Mouse (Mus musculus) kidney, embryonic 15.5 days (tissue): ENCODE measurements around the gene Ucp1. TPM values are rescaled to one million over a fixed set of nuclear protein-coding genes. Genes with fewer than 3 reads are reported as not detected.

Experiments used
- ATAC-seq: fragments of 200-750 bp; cut with Nextera tagmentation; replicated peaks from 2 replicates; pipeline ENCODE4 v1.8.0; 2017; ENCODE audit warnings: moderate TSS enrichment; ENCODE audit not compliant: low FRiP score
- H3K27ac ChIP-seq: fragments of 300-500 bp; sonication (generic); 2 replicates; pipeline ENCODE4 v1.5.1; 2015; ENCODE audit warnings: mild to moderate bottlenecking, inconsistent platforms
- H3K27me3 ChIP-seq: fragments of 300-500 bp; sonication (generic); 2 replicates; pipeline ENCODE4 v1.6.1; 2015; ENCODE audit warnings: inconsistent platforms
- H3K36me3 ChIP-seq: fragments of 300-500 bp; sonication (generic); 2 replicates; pipeline ENCODE4 v1.6.1; 2015; ENCODE audit warnings: inconsistent platforms
- H3K4me1 ChIP-seq: fragments of 300-500 bp; sonication (generic); 2 replicates; pipeline ENCODE4 v1.6.1; 2015; ENCODE audit warnings: inconsistent platforms
- H3K4me2 ChIP-seq: fragments of 300-500 bp; sonication (generic); 2 replicates; pipeline ENCODE4 v1.6.1; 2015; ENCODE audit warnings: moderate library complexity, mild to moderate bottlenecking, inconsistent platforms
- H3K4me3 ChIP-seq: fragments of 300-500 bp; sonication (generic); replicated peaks from 2 replicates; pipeline ENCODE4 v1.5.1; 2015; ENCODE audit warnings: mild to moderate bottlenecking, inconsistent platforms
- H3K9ac ChIP-seq: fragments of 300-500 bp; sonication (generic); 2 replicates; pipeline ENCODE4 v1.6.1; 2015; ENCODE audit warnings: mild to moderate bottlenecking, inconsistent platforms
- H3K9me3 ChIP-seq: fragments of 300-500 bp; sonication (generic); replicated peaks from 2 replicates; pipeline ENCODE4 v1.6.1; 2016; ENCODE audit warnings: inconsistent platforms
- WGBS: fragments of 180-500 bp; shearing (Covaris S2); methylation state at CpG from one replicate; pipeline ENCODE4 v1.1.7; 2015; ENCODE audit warnings: mixed read lengths; 5-methylcytosine and 5-hydroxymethylcytosine counted together
- polyA plus RNA-seq: library from polyadenylated mRNA; unstranded; fragments of >200 nt; fragmentation: Nextera tagmentation; extraction: Ambion mirVana; gene quantifications from 2 replicates; pipeline ENCODE4 v1.2.1, GENCODE M21; 2015

The Ucp1 gene
- polyA plus RNA-seq = not detected in 2 replicates

DNA sequence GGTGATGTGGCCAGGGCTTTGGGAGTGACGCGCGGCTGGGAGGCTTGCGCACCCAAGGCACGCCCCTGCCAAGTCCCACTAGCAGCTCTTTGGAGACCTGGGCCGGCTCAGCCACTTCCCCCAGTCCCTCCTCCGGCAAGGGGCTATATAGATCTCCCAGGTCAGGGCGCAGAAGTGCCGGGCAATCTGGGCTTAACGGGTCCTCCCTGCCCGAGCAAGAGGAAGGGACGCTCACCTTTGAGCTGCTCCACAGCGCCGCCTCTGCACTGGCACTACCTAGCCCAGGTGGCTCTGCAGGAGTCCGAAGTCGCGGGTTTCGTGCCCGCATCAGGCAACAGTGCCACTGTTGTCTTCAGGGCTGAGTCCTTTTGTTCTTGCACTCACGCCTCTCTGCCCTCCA is at the start of gene Ucp1:
Gene Ucp1 (plus strand): TSS at position 177 of the 400 bp plus-strand sequence.
- H3K9me3 ChIP-seq = no peaks in the 10 kb centered on the region
- H3K27me3 ChIP-seq = peaks cover 23% of the 10 kb centered on the region
- no peak within 1 kb of the TSS for H3K27ac ChIP-seq
- H3K36me3 ChIP-seq = no peaks in the 10 kb centered on the region
- H3K4me3 ChIP-seq = peak within 1 kb of the TSS; percentile 37
- H3K9ac ChIP-seq = no peak within 1 kb of the TSS
- ATAC-seq = no peak; the same call in 1 of the 2 replicates
- H3K4me1 ChIP-seq = peaks cover 9% of the 10 kb centered on the region
- 2% methylated on average over 20 of the region's 20 CpGs for WGBS
- peak within 1 kb of the TSS; percentile 61 for H3K4me2 ChIP-seq

DNA sequence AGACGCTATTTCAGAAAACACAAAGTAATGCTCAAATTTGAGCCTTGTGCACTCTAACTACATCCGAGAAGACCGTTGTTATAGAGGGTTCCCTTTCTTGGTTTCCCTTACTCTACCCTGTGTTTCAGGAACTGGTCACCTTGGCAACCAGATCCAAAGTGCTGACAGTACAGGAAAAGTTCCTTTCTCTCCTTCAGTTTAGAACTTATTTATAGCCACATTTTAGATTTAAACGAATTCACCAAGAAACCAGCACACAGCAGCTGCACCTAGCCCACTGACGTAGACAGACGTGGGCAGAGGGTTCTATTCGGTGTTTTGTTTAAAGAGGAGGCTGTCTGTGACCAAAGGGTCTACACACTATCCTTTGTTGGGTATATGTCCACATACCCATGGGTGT is 46.0 kb upstream of the Ucp1 start:
- H3K4me3 ChIP-seq = no peak overlapping the region
- H3K4me1 ChIP-seq = peaks cover 4% of the 10 kb centered on the region; the same call in 1 of the 2 replicates
- no peak for ATAC-seq
- no peaks in the 10 kb centered on the region; the same call in 1 of the 2 replicates for H3K36me3 ChIP-seq
- H3K4me2 ChIP-seq = no peak overlapping the region
- no peaks in the 10 kb centered on the region for H3K27me3 ChIP-seq
- no peak overlapping the region for H3K27ac ChIP-seq
- 90% methylated on average over 7 of the region's 7 CpGs for WGBS
- no peaks in the 10 kb centered on the region for H3K9me3 ChIP-seq
- no peak overlapping the region for H3K9ac ChIP-seq

DNA sequence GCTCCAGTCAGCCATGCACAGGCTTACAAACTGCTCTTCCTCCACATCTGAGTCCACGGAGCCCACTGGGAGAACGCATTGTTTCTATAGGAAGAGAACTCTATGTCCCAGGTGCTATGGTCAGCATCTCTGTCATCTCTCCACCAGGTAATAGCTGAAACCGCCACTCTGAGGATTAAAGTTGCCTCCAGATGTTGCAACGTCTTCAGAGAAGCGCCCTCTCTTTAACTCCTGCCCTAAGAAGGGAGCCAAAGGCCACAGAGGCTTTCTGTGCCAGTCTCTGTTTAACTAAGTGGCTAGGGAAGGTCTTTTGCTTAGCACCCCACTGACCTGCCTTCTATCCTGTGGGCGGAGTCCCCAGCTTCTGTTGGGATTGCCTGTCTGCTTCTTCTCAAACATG is 39.3 kb upstream of the Ucp1 start:
- H3K9me3 ChIP-seq = no peaks in the 10 kb centered on the region
- WGBS = 78% methylated on average over 6 of the region's 6 CpGs
- no peak overlapping the region for H3K4me3 ChIP-seq
- no peak for ATAC-seq
- no peak overlapping the region for H3K4me2 ChIP-seq
- H3K27ac ChIP-seq = peak overlapping the region; percentile 75
- no peaks in the 10 kb centered on the region for H3K27me3 ChIP-seq
- H3K4me1 ChIP-seq = peaks cover 10% of the 10 kb centered on the region; the same call in 1 of the 2 replicates
- no peak overlapping the region for H3K9ac ChIP-seq
- no peaks in the 10 kb centered on the region; the same call in 1 of the 2 replicates for H3K36me3 ChIP-seq

DNA sequence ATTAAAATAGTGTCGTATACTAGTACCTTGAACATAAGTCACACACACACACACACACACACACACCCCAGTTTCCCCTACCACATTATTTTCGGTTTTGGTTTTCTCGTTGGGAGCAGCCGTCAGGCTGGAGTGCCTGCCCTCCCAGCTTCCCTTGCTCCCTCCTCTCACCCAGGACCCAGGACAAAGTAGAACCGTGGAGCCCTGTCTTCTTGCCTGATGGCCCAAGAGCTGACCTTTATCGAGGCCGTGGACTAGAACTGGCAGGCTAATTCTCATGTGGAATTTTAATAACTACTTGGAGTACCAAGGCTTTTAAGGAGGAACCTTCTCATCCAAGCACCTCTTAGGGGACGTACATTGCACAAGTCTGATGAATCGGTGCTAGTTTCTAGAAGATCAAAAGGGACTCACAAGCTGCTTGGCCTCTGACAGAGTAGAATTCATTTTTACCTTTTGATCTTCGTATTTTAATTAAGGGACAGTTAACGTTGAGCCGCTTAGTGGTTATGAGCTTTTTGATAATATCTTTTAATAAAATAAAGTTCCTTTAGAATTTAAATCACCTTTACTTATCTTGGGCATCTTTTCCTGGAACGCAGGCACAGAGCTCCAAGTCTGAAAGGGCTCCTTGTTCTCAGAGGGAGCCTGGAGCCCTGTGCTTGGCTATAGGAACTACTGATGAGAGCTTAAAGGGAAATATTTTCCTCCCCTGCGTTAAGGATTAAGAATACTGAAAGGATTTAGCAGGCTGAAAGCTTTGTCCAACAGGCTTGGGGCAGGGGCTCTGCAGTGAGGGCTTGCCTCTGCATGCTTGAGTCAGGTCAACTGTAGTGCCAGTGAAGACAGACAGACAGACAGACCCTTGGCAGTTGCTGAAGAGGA is 38.5 kb upstream of the Ucp1 start:
- Histone ChIP-seq H3K9ac (no peak overlapping the region), H3K27ac (peak overlapping the region; percentile 75)
- peak; percentile 66 for ATAC-seq

DNA sequence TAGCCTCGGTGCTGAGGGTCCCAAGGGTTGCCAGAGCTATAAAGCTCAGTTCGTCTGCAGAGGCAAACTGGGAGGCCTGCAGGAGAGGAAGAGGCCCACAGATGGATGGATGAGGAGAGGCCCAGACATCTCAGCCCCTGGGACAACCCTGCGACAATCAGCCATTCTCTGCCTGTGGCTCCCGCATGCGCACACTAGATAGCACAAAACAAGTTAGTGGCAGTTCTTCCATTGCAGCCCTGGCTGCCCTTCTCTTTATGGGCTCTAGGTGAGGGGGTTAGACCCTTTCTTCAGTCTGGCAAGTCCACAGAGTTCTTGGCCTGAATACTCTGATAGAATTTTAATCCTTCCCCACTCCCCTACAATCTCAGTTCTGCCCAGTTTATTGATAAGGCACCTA is 37.4 kb upstream of the Ucp1 start:
- H3K4me1 ChIP-seq = peaks cover 10% of the 10 kb centered on the region; the same call in 1 of the 2 replicates
- no peaks in the 10 kb centered on the region for H3K27me3 ChIP-seq
- no peaks in the 10 kb centered on the region for H3K9me3 ChIP-seq
- WGBS = 83% methylated on average over 5 of the region's 5 CpGs
- H3K36me3 ChIP-seq = peaks cover 2% of the 10 kb centered on the region; the same call in 1 of the 2 replicates
- no peak overlapping the region for H3K9ac ChIP-seq
- H3K4me3 ChIP-seq = no peak overlapping the region
- peak overlapping the region; percentile 65 for H3K27ac ChIP-seq
- H3K4me2 ChIP-seq = no peak overlapping the region
- ATAC-seq = no peak

More for the DNA sequence above, 38.5 kb upstream of the Ucp1 start:
- no peaks in the 10 kb centered on the region for H3K27me3 ChIP-seq
- H3K4me2 ChIP-seq = no peak overlapping the region
- H3K36me3 ChIP-seq = peaks cover 2% of the 10 kb centered on the region; the same call in 1 of the 2 replicates
- WGBS = 71% methylated on average over 14 of the region's 14 CpGs
- no peak overlapping the region for H3K4me3 ChIP-seq
- peaks cover 10% of the 10 kb centered on the region; the same call in 1 of the 2 replicates for H3K4me1 ChIP-seq
- H3K9me3 ChIP-seq = no peaks in the 10 kb centered on the region

DNA sequence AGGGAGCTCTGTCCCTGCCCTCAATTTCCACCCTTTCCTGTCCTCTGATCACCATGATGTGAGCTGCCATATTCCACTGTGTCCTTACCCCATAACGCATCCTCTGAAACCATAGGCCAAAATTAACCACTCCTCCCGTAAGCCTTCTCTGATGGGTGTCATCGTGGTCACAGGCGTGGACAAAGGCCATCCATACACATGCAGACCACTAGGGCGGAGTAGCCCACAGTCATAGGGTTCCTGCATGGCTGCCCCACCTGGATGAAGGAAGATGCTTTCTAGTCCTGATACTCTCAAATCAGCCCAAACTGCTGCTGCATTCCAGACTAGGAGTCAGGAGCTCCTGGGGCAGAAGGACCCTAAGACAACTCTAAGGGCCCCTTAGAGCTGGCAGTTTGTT is 32.5 kb upstream of the Ucp1 start:
- peaks cover 2% of the 10 kb centered on the region; the same call in 1 of the 2 replicates for H3K36me3 ChIP-seq
- no peak overlapping the region for H3K4me2 ChIP-seq
- no peak overlapping the region for H3K4me3 ChIP-seq
- H3K4me1 ChIP-seq = peaks cover under 1% of the 10 kb centered on the region; the same call in 1 of the 2 replicates
- no peak overlapping the region for H3K9ac ChIP-seq
- no peak overlapping the region for H3K27ac ChIP-seq
- H3K27me3 ChIP-seq = no peaks in the 10 kb centered on the region
- H3K9me3 ChIP-seq = no peaks in the 10 kb centered on the region
- WGBS = 94% methylated on average over 5 of the region's 5 CpGs
- ATAC-seq = no peak

DNA sequence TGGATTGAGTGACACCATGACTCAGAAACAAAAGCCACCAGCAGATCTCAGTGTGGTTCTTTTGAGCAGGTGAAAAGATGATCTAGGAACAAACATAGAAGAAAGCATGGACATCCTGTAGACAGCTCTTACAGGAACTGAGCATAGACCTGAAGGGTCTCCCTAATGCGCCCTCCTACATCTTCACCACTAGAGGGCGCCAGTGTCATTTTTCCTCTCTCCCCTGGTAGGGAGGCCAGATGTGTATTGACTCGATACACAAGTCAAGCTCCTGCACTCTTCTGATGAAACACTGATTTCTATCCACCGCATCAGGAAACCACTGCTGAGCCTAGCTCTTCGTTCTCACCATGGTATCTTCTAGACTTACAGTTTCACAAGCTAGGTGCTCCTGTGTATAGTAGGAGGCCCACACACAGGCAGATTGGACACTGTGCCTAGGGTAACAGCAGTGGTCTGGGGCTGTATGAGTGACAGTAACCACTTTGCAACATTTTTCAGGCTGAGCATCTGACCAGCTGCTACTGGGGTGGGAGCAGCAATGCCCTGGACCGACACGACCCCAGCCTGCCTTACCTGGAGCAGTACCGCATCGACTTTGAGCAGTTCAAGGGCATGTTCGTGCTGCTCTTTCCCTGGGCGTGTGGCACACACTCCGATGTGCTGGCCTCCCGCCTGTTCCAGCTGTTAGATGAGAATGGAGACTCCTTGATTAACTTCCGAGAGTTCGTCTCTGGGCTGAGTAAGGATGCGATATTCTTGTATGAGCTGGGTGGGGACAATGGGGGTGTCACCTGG is 29.5 kb upstream of the Ucp1 start:
- no peaks in the 10 kb centered on the region for H3K27me3 ChIP-seq

DNA sequence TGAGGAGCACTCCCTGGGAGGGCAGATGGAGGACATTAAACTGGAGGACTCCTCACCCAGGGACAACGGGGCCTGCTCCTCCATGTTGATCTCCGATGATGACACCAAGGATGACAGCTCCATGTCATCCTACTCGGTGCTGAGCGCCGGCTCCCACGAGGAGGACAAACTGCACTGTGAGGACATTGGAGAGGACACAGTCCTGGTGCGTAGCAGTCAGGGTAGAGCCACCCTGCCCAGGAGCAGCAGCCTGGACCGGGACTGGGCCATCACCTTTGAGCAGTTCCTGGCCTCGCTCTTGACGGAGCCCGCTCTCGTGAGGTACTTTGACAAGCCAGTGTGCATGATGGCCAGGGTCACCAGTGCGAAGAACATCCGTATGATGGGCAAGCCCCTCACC is 19.0 kb upstream of the Ucp1 start:
- Histone ChIP-seq H3K9ac (no peak overlapping the region), H3K27me3 (no peaks in the 10 kb centered on the region), H3K4me3 (no peak overlapping the region), H3K4me2 (no peak overlapping the region), H3K4me1 (0 out of 2 replicates have a peak, but pooled peaks cover 2% of the 10 kb centered on the region), H3K27ac (no peak overlapping the region), H3K36me3 (peaks cover 2% of the 10 kb centered on the region; the same call in 1 of the 2 replicates), H3K9me3 (no peaks in the 10 kb centered on the region)
- ATAC-seq = no peak
- 94% methylated on average over 14 of the region's 14 CpGs for WGBS

More for the DNA sequence above, 29.5 kb upstream of the Ucp1 start:
- Histone ChIP-seq H3K9ac (no peak overlapping the region), H3K36me3 (peaks cover 2% of the 10 kb centered on the region; the same call in 1 of the 2 replicates), H3K9me3 (no peaks in the 10 kb centered on the region), H3K4me1 (no peaks in the 10 kb centered on the region), H3K27ac (no peak overlapping the region), H3K4me3 (no peak overlapping the region), H3K4me2 (no peak overlapping the region)
- peak; percentile 91 for ATAC-seq
- 73% methylated on average over 16 of the region's 16 CpGs for WGBS

DNA sequence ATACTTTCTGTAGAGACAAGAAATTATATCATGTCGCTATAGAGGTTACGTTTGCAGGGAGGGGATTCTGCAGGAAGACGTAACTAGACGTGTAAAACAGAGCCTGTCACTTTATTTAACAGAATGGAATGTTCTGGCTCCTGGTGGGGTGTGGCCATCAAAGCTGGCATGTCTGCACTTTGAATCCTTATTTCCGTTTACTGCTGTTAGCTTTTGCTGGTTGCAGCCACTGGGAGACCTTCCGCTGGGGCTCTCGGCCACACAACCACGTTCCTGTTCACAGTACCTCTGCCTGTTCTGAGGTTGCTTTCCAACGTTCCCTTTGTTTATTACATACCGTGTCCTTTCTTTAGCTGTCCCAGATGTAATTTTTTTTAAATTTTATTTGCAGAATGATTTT is 17.7 kb upstream of the Ucp1 start:
- no peaks in the 10 kb centered on the region; the same call in 1 of the 2 replicates for H3K36me3 ChIP-seq
- ATAC-seq = no peak
- WGBS = 76% methylated on average over 10 of the region's 10 CpGs
- no peak overlapping the region for H3K4me2 ChIP-seq
- H3K4me3 ChIP-seq = no peak overlapping the region
- H3K27ac ChIP-seq = no peak overlapping the region
- no peaks in the 10 kb centered on the region for H3K9me3 ChIP-seq
- H3K9ac ChIP-seq = no peak overlapping the region
- H3K4me1 ChIP-seq = 0 out of 2 replicates have a peak, but pooled peaks cover 2% of the 10 kb centered on the region
- H3K27me3 ChIP-seq = no peaks in the 10 kb centered on the region

DNA sequence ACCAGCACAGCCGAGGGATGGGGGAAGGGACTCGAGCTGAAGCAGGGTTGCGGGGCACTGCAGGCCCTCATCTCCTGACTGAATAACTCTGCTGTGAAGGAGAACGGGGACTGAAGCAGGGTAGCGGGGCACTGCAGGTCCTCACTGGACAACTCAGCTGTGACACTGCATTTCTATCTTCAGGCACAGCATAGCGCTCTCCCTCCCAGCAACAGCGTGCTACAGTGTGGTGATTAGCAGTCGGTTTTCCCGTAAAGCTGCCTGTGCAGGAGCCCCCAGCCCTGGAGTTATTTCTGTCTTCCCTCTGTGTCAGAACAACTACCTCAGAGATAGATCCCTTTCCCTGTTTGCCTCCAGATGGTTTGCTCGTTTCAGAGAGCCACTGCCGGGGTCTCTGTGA is 15.7 kb upstream of the Ucp1 start:
- Histone ChIP-seq H3K4me3 (no peak overlapping the region), H3K4me2 (no peak overlapping the region), H3K27ac (no peak overlapping the region), H3K4me1 (0 out of 2 replicates have a peak, but pooled peaks cover 2% of the 10 kb centered on the region), H3K36me3 (no peaks in the 10 kb centered on the region; the same call in 1 of the 2 replicates), H3K9ac (no peak overlapping the region), H3K27me3 (no peaks in the 10 kb centered on the region), H3K9me3 (no peaks in the 10 kb centered on the region)
- WGBS = 45% methylated on average over 11 of the region's 11 CpGs
- 0 out of 2 replicates have a peak, but pooled peaks have one; percentile 43 for ATAC-seq

DNA sequence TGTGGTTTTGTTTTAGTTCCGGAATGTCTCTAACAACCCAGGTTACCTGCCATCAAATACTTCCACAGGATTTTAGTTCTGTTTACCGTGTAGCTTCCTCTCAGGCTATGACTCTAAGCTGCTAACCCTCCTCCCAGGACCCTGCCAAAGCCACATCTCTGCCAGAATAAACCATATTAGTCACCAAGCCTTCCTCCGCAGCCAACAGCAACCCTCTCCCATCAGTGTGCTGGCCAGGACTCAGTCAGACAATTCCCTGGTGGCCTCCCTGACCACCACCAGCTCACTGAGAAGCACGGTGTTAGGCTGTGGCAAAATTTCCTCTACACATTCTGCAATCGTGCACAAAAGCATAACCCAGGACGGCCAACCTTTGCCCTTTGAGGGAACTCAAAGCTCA is 11.7 kb upstream of the Ucp1 start:
- H3K36me3 ChIP-seq = no peaks in the 10 kb centered on the region
- no peaks in the 10 kb centered on the region for H3K27me3 ChIP-seq
- H3K4me2 ChIP-seq = no peak overlapping the region
- H3K4me1 ChIP-seq = 0 out of 2 replicates have a peak, but pooled peaks cover 2% of the 10 kb centered on the region
- no peak for ATAC-seq
- 83% methylated on average over 6 of the region's 6 CpGs for WGBS
- no peak overlapping the region for H3K27ac ChIP-seq
- no peak overlapping the region for H3K9ac ChIP-seq
- no peaks in the 10 kb centered on the region for H3K9me3 ChIP-seq
- H3K4me3 ChIP-seq = no peak overlapping the region
